Mouse (Mus musculus) gastrocnemius, postnatal 14 days (tissue): ENCODE results near the gene Igf2. TPM values are rescaled to one million over a fixed set of nuclear protein-coding genes. Genes with fewer than 3 reads are reported as not detected.

Experiments used
- microRNA-seq, 2 experiments: library from miRNA; unstranded; fragments of <30 nt; microRNA quantifications; one replicate each; pipeline ENCODE4 v1.2.0; 2021
- total RNA-seq, 2 experiments: library from RNA; stranded (reverse); gene quantifications; 2 replicates each; pipeline ENCODE4 v1.2.3; 2021

The Igf2 gene
- total RNA-seq, 2 experiments from 2014 or later: 2,828 to 3,358 TPM

Small RNA genes within 50 kb of the gene (microRNA-seq; reads per million reads assigned to microRNA genes)
- gene Mir483: 4,755 to 6,059 reads per million in 2 experiments

Other genes starting within 250 kb of the Igf2 start
- gene Syt8, start 232.0 kb downstream of the Igf2 start, total RNA-seq: not detected
- over 10,000 TPM; 14,029 to 14,677 TPM for gene Tnni2, start 225.0 kb downstream of the Igf2 start, total RNA-seq
- gene Lsp1, start 206.0 kb downstream of the Igf2 start, total RNA-seq: 10 to 100 TPM; 22.2 to 35.0 TPM
- gene Tnnt3, start 168.0 kb downstream of the Igf2 start, total RNA-seq: over 10,000 TPM; 22,199 to 23,470 TPM
- gene Mrpl23, start 134.1 kb downstream of the Igf2 start, total RNA-seq: 1 to 10 TPM; 5.0 to 5.2 TPM
- under 1 TPM; 0.22 to 0.86 TPM for gene Gm49394, start 3.1 kb upstream of the Igf2 start, total RNA-seq
- gene Ins2, start 76.6 kb upstream of the Igf2 start, total RNA-seq: not detected